Mouse (Mus musculus): ENCODE results near the gene Awat2. TPM values are rescaled to one million over a fixed set of nuclear protein-coding genes. Genes with fewer than 3 reads are reported as not detected.

Gene Awat2
- total and polyA plus RNA-seq, 2 experiments from 2014 or later = 0.16 TPM; not detected in 1

- 84% methylated on average over 3 of the region's 3 CpGs for WGBS
Observed at GRCm38 (mm10) chrX:100432311-100432710, 10.2 kb downstream of the Awat2 start.

GRCm38 (mm10) chrX:100428693-100429092 lies 13.8 kb downstream of the Awat2 start, which contains the start of gene Otud6a:
TSS of gene Otud6a (plus strand) at chrX:100429013.
- no peaks in the 10 kb centered on the region for H3K27me3 ChIP-seq (ENCODE audit: insufficient read depth, low read length)

More at GRCm38 (mm10) chrX:100432311-100432710, 10.2 kb downstream of the Awat2 start:
- Histone ChIP-seq H3K4me2 (ENCODE audit: low read depth) (no peak overlapping the region), H3K4me3 (ENCODE audit: low read depth, low read length) (no peak overlapping the region), H3K9ac (no peak overlapping the region), H3K27me3 (ENCODE audit: insufficient read depth, low read length) (no peaks in the 10 kb centered on the region), H3K4me1 (ENCODE audit: insufficient read depth) (no peaks in the 10 kb centered on the region), H3K27ac (ENCODE audit: low read depth, low read length) (no peak overlapping the region), H3K9me3 (ENCODE audit: low read length) (no peaks in the 10 kb centered on the region), H3K36me3 (ENCODE audit: insufficient read depth) (no peaks in the 10 kb centered on the region)
- DNase-seq (no peak), ATAC-seq (no peak)
- TF ChIP-seq CTCF (IDR thresholded peaks at IDR 0.05; ENCODE audit: low read depth) = no peak

DNA sequence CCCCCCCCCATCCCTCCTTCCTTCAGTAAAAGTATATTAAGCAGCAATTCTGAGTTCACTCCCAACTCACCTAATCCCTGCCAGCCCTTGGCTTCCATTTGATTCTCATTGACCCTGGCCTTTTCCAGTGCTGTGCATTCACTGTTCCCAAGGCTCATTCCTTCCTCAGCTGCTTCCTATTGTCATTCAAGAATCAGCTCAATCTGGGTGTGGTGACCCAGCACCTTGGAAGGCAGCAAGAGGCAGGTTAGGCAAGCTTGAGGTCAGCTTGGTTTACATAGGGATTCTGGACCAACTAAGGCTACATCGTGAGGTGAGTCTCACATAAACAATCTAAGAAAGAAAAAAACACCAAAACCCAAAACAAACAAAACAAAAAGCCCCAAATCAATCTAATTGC lies 33.3 kb downstream of the Awat2 start:
- H3K4me3 ChIP-seq (ENCODE audit: low read depth, low read length) = no peak overlapping the region
- no peak for TF ChIP-seq CTCF (IDR thresholded peaks at IDR 0.05; ENCODE audit: low read depth)
- no peaks in the 10 kb centered on the region for H3K9me3 ChIP-seq (ENCODE audit: low read length)
- no peaks in the 10 kb centered on the region for H3K4me1 ChIP-seq (ENCODE audit: insufficient read depth)
- H3K36me3 ChIP-seq (ENCODE audit: insufficient read depth) = no peaks in the 10 kb centered on the region
- ATAC-seq (no peak), DNase-seq (no peak)
- H3K27ac ChIP-seq (ENCODE audit: low read depth, low read length) = no peak overlapping the region
- WGBS = 63% methylated on average over 1 of the region's 1 CpGs
- no peaks in the 10 kb centered on the region for H3K27me3 ChIP-seq (ENCODE audit: insufficient read depth, low read length)
- no peak overlapping the region for H3K4me2 ChIP-seq (ENCODE audit: low read depth)
- H3K9ac ChIP-seq = no peak overlapping the region

More at GRCm38 (mm10) chrX:100428693-100429092, 13.8 kb downstream of the Awat2 start, which contains the start of gene Otud6a:
- Histone ChIP-seq H3K9ac (no peak within 1 kb of the TSS), H3K9me3 (ENCODE audit: low read length) (no peaks in the 10 kb centered on the region), H3K36me3 (ENCODE audit: insufficient read depth) (no peaks in the 10 kb centered on the region), H3K4me2 (ENCODE audit: low read depth) (no peak within 1 kb of the TSS), H3K4me3 (ENCODE audit: low read depth, low read length) (no peak within 1 kb of the TSS), H3K4me1 (ENCODE audit: insufficient read depth) (no peaks in the 10 kb centered on the region), H3K27ac (ENCODE audit: low read depth, low read length) (no peak within 1 kb of the TSS)
- WGBS = 92% methylated on average over 21 of the region's 21 CpGs
- DNase-seq (no peak), ATAC-seq (no peak)
- TF ChIP-seq CTCF (IDR thresholded peaks at IDR 0.05; ENCODE audit: low read depth) = no peak

DNA sequence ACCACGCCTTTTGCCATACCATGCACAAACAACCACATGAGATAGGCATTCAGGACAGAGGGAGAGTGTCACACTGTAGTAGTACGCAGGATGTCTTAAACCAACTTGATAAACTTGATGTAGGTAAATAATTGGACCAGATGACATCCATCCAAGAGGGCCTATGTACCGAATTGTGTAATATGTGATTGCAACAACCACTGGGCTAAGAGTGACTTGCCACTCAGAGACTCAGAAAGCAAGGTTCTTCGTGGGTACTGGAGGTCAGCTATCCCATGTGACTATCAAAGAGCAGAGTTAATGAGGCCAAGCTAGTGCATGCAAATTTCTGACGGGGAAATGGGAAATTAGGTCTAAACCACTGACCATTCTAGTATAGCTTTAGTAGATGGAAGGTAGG lies 40.9 kb downstream of the Awat2 start:
- Histone ChIP-seq H3K4me2 (ENCODE audit: low read depth) (no peak overlapping the region), H3K36me3 (ENCODE audit: insufficient read depth) (no peaks in the 10 kb centered on the region), H3K4me3 (ENCODE audit: low read depth, low read length) (no peak overlapping the region), H3K27ac (ENCODE audit: low read depth, low read length) (no peak overlapping the region), H3K4me1 (ENCODE audit: insufficient read depth) (no peaks in the 10 kb centered on the region), H3K9ac (no peak overlapping the region), H3K9me3 (ENCODE audit: low read length) (no peaks in the 10 kb centered on the region), H3K27me3 (ENCODE audit: insufficient read depth, low read length) (no peaks in the 10 kb centered on the region)
- no peak for ATAC-seq
- no peak for DNase-seq
- 90% methylated on average over 5 of the region's 5 CpGs for WGBS
- TF ChIP-seq CTCF (IDR thresholded peaks at IDR 0.05; ENCODE audit: low read depth) = no peak

DNA sequence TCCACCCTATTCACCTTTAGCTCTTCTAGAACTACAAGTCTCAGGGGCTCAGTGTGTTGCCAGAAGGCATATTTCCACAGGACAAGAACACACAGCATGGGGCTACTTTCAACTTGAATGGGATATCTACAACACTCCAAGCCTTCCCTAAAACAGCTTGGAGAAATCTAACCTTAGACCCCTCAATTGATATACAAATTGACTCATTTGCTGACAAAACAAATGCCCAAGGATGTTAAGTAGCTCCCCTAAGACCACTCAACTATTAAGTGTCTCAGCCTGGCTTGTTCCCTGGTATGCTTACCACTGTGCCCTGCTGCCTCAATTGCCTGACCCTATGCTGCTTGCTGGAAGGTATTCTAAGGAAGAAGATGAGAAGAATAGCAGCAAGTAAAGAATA lies 41.6 kb downstream of the Awat2 start:
- no peak overlapping the region for H3K4me2 ChIP-seq (ENCODE audit: low read depth)
- H3K4me3 ChIP-seq (ENCODE audit: low read depth, low read length) = no peak overlapping the region
- no peak for ATAC-seq
- H3K36me3 ChIP-seq (ENCODE audit: insufficient read depth) = no peaks in the 10 kb centered on the region
- no peaks in the 10 kb centered on the region for H3K9me3 ChIP-seq (ENCODE audit: low read length)
- H3K9ac ChIP-seq = no peak overlapping the region
- H3K4me1 ChIP-seq (ENCODE audit: insufficient read depth) = no peaks in the 10 kb centered on the region
- no peak overlapping the region for H3K27ac ChIP-seq (ENCODE audit: low read depth, low read length)
- DNase-seq = no peak
- H3K27me3 ChIP-seq (ENCODE audit: insufficient read depth, low read length) = no peaks in the 10 kb centered on the region
- TF ChIP-seq CTCF (IDR thresholded peaks at IDR 0.05; ENCODE audit: low read depth) = no peak

DNA sequence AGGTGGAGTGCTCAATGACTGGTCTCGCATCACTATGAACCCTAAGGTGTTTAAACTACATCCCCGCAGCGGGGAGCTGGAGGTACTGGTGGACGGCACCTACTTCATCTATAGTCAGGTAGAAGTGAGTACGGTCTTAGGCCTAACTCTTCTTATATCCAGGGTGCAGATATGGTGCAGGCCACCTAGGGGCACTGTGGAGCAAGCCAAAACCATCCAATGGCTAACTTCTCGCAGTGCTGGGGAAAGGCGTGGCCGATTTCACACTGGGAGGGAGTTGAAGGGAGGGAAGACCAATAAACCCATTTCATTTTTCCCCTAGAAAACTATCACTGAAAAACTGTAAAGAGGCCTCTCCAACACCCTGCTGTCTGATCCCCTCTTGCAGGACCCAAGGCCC lies 47.5 kb downstream of the Awat2 start:
- no peak overlapping the region for H3K4me3 ChIP-seq (ENCODE audit: low read depth, low read length)
- no peaks in the 10 kb centered on the region for H3K9me3 ChIP-seq (ENCODE audit: low read length)
- no peak overlapping the region for H3K9ac ChIP-seq
- no peak overlapping the region for H3K4me2 ChIP-seq (ENCODE audit: low read depth)
- H3K4me1 ChIP-seq (ENCODE audit: insufficient read depth) = no peaks in the 10 kb centered on the region
- ATAC-seq = no peak
- 85% methylated on average over 8 of the region's 8 CpGs for WGBS
- no peak for DNase-seq
- no peak overlapping the region for H3K27ac ChIP-seq (ENCODE audit: low read depth, low read length)
- no peaks in the 10 kb centered on the region for H3K27me3 ChIP-seq (ENCODE audit: insufficient read depth, low read length)
- H3K36me3 ChIP-seq (ENCODE audit: insufficient read depth) = no peaks in the 10 kb centered on the region
- peak; percentile 25 for TF ChIP-seq CTCF (IDR thresholded peaks at IDR 0.05; ENCODE audit: low read depth)

GRCm38 (mm10) chrX:100394223-100394861 lies 48.2 kb downstream of the Awat2 start:
- no peaks in the 10 kb centered on the region for H3K4me1 ChIP-seq (ENCODE audit: insufficient read depth)
- peak; percentile 61 for ATAC-seq
- H3K9me3 ChIP-seq (ENCODE audit: low read length) = no peaks in the 10 kb centered on the region
- no peak overlapping the region for H3K27ac ChIP-seq (ENCODE audit: low read depth, low read length)
- DNase-seq = no peak
- TF ChIP-seq CTCF (IDR thresholded peaks at IDR 0.05; ENCODE audit: low read depth) = 0 out of 2 replicates have a peak, but pooled peaks have one; percentile 9
- H3K27me3 ChIP-seq (ENCODE audit: insufficient read depth, low read length) = no peaks in the 10 kb centered on the region
- H3K9ac ChIP-seq = no peak overlapping the region
- no peak overlapping the region for H3K4me2 ChIP-seq (ENCODE audit: low read depth)
- no peaks in the 10 kb centered on the region for H3K36me3 ChIP-seq (ENCODE audit: insufficient read depth)
- no peak overlapping the region for H3K4me3 ChIP-seq (ENCODE audit: low read depth, low read length)
- 65% methylated on average over 7 of the region's 7 CpGs for WGBS

Measured in forebrain, postnatal 0 days (tissue).